Mouse (Mus musculus) intestine, embryonic 14.5 days (tissue): ENCODE data around the gene Pon2. TPM values are rescaled to one million over a fixed set of nuclear protein-coding genes. Genes with fewer than 3 reads are reported as not detected.
"Not testable (repeated sequence)": the region's sequence is repeated elsewhere in the genome, so short reads cannot be mapped to it uniquely, and the experiment has no call there.

ENCODE experiments used
- ATAC-seq: fragments of 200-750 bp; cut with Nextera tagmentation; replicated peaks from 2 replicates; pipeline ENCODE4 v1.8.0; 2017; ENCODE audit warnings: low read depth, moderate number of reproducible peaks, moderate TSS enrichment, moderate library complexity; ENCODE audit not compliant: low FRiP score, low TSS enrichment
- DNase-seq: peaks from one replicate; pipeline ENCODE4 v3.0.0-alpha.2; 2018; ENCODE audit warnings: low spot score
- H3K27ac ChIP-seq: fragments of 300-500 bp; sonication (generic); 2 replicates; pipeline ENCODE4 v1.5.1; 2014; ENCODE audit warnings: low read depth, mild to moderate bottlenecking, control low read depth
- H3K27me3 ChIP-seq: fragments of 300-500 bp; sonication (generic); replicated peaks from 2 replicates; pipeline ENCODE4 v1.6.1; 2014; ENCODE audit warnings: low read length, control low read depth; ENCODE audit not compliant: control insufficient read depth, insufficient read depth
- H3K36me3 ChIP-seq: fragments of 300-500 bp; sonication (generic); 2 replicates; pipeline ENCODE4 v1.6.1; 2014; ENCODE audit warnings: low read length, control low read depth; ENCODE audit not compliant: control insufficient read depth, insufficient read depth
- H3K4me1 ChIP-seq: fragments of 300-500 bp; sonication (generic); replicated peaks from 2 replicates; pipeline ENCODE4 v1.6.1; 2014; ENCODE audit warnings: low read length, control low read depth, mixed read lengths; ENCODE audit not compliant: control insufficient read depth, insufficient read depth
- H3K4me2 ChIP-seq: fragments of 300-500 bp; sonication (generic); 2 replicates; pipeline ENCODE4 v1.6.1; 2014; ENCODE audit warnings: low read length
- H3K4me3 ChIP-seq: fragments of 300-500 bp; sonication (generic); 2 replicates; pipeline ENCODE4 v1.5.1; 2014; ENCODE audit warnings: low read depth, low read length, control low read depth, mixed read lengths
- H3K9ac ChIP-seq: fragments of 300-500 bp; sonication (generic); 2 replicates; pipeline ENCODE4 v1.6.1; 2014; ENCODE audit warnings: mild to moderate bottlenecking, low read length
- H3K9me3 ChIP-seq: fragments of 300-500 bp; sonication (generic); 2 replicates; pipeline ENCODE4 v1.6.1; 2016; ENCODE audit warnings: low read length, control low read depth; ENCODE audit not compliant: control insufficient read depth
- WGBS: fragments of 180-500 bp; shearing (Covaris S2); extraction: QIAGEN DNeasy Blood & Tissue Kit; methylation state at CpG from one replicate; pipeline ENCODE4 v1.1.7; 2014; 5-methylcytosine and 5-hydroxymethylcytosine counted together
- polyA plus RNA-seq: library from polyadenylated mRNA; unstranded; fragments of >200 nt; fragmentation: Nextera tagmentation; extraction: Ambion mirVana; gene quantifications from 2 replicates; pipeline ENCODE4 v1.2.1, GENCODE M21; 2014

The Pon2 gene
- 35.3 and 35.9 TPM in 2 replicates for polyA plus RNA-seq

GRCm38 (mm10) chr6:5298092-5298554 is at the start of gene Pon2:
Gene Pon2, minus strand, starts transcription at chr6:5298455.
- 1% methylated on average over 36 of the region's 47 CpGs for WGBS
- peak; percentile 87 for DNase-seq

GRCm38 (mm10) chr6:5344255-5344654 is 46.0 kb upstream of the Pon2 start:
- ATAC-seq (no peak), DNase-seq (no peak)
- Histone ChIP-seq H3K4me2 (no peak overlapping the region), H3K9ac (no peak overlapping the region), H3K9me3 (no peaks in the 10 kb centered on the region), H3K4me3 (no peak overlapping the region), H3K27me3 (no peaks in the 10 kb centered on the region), H3K36me3 (no peaks in the 10 kb centered on the region), H3K27ac (no peak overlapping the region), H3K4me1 (no peaks in the 10 kb centered on the region)
- WGBS = 76% methylated on average over 6 of the region's 6 CpGs

More at GRCm38 (mm10) chr6:5298092-5298554, at the start of gene Pon2:
- Histone ChIP-seq H3K27ac (peak within 1 kb of the TSS; percentile 80), H3K36me3 (no peaks in the 10 kb centered on the region), H3K27me3 (no peaks in the 10 kb centered on the region), H3K4me2 (peak within 1 kb of the TSS; percentile 65), H3K9me3 (no peaks in the 10 kb centered on the region), H3K4me3 (peak within 1 kb of the TSS; percentile 65), H3K4me1 (no peaks in the 10 kb centered on the region), H3K9ac (peak within 1 kb of the TSS; percentile 74)
- ATAC-seq = peak; percentile 96

DNA sequence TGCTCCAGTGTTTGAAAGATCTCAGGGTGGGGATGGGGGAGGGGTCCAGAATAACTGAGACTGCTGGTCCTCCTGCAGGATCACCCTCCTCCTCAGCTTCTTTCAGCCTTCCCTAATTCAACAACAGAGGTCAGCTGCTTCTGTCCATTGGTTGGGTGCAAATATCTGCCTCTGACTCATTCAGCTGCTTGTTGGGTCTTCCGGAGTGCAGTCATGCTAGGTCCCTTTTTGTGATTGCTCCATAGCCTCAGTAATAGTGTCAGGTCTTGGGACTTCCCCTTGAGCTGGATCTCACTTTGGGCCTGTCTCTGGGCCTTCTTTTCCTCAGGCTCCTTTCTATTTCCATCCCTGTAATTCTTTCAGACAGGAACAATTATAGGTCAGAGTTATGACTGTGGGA is 41.0 kb upstream of the Pon2 start:
- 95% methylated on average over 1 of the region's 1 CpGs for WGBS
- not testable (repeated sequence) for ATAC-seq, DNase-seq

GRCm38 (mm10) chr6:5338781-5339180 is 40.5 kb upstream of the Pon2 start:
- not testable (repeated sequence) for H3K9me3 ChIP-seq, H3K27ac ChIP-seq, DNase-seq, H3K4me1 ChIP-seq, ATAC-seq, H3K36me3 ChIP-seq, H3K27me3 ChIP-seq, H3K9ac ChIP-seq, H3K4me2 ChIP-seq, H3K4me3 ChIP-seq
- WGBS = 91% methylated on average over 4 of the region's 4 CpGs

More for the DNA sequence above, 41.0 kb upstream of the Pon2 start:
- not testable (repeated sequence) for H3K27me3 ChIP-seq, H3K4me3 ChIP-seq, H3K36me3 ChIP-seq, H3K27ac ChIP-seq, H3K9ac ChIP-seq, H3K4me2 ChIP-seq, H3K4me1 ChIP-seq, H3K9me3 ChIP-seq

- H3K27me3 ChIP-seq, H3K4me2 ChIP-seq, ATAC-seq, H3K4me3 ChIP-seq, H3K36me3 ChIP-seq, H3K9ac ChIP-seq, DNase-seq, H3K9me3 ChIP-seq, H3K4me1 ChIP-seq, H3K27ac ChIP-seq: not testable (repeated sequence)
Measured at GRCm38 (mm10) chr6:5336016-5336415, 37.8 kb upstream of the Pon2 start.

DNA sequence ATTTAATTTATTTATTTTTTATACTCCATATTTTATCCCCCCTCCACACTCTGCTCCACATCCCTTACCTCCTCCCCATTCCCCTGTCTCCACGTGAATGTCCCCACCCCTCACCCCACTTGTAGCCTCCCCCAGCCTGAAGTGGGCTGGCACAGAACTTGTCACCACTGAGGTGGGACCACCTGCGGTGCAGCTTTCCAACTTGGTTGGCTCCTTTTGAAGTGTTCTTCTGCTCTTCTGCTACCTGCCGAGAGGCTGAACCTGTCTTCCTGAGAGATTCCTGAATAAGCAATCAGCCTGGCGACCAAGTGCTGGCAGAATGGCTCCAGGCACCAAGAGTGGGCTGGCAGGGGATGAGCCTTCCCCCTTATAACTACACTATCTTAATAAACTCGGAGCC is 35.8 kb upstream of the Pon2 start:
- Histone ChIP-seq H3K4me3 (no peak overlapping the region), H3K4me1 (no peaks in the 10 kb centered on the region), H3K27ac (no peak overlapping the region), H3K9me3 (no peaks in the 10 kb centered on the region; the same call in 1 of the 2 replicates), H3K36me3 (no peaks in the 10 kb centered on the region), H3K27me3 (no peaks in the 10 kb centered on the region), H3K4me2 (no peak overlapping the region), H3K9ac (no peak overlapping the region)
- WGBS = 64% methylated on average over 5 of the region's 5 CpGs
- ATAC-seq (no peak), DNase-seq (no peak)

- ATAC-seq (no peak), DNase-seq (no peak)
- Histone ChIP-seq H3K4me1 (no peaks in the 10 kb centered on the region), H3K36me3 (no peaks in the 10 kb centered on the region), H3K4me2 (no peak overlapping the region), H3K27me3 (no peaks in the 10 kb centered on the region), H3K9ac (no peak overlapping the region), H3K9me3 (no peaks in the 10 kb centered on the region), H3K27ac (no peak overlapping the region), H3K4me3 (no peak overlapping the region)
- 74% methylated on average over 3 of the region's 3 CpGs for WGBS
Measured at GRCm38 (mm10) chr6:5332560-5333150, 34.4 kb upstream of the Pon2 start.

- 82% methylated on average over 2 of the region's 2 CpGs for WGBS
- no peaks in the 10 kb centered on the region for H3K36me3 ChIP-seq
- H3K4me1 ChIP-seq = no peaks in the 10 kb centered on the region
- no peak for ATAC-seq
- no peak overlapping the region for H3K4me3 ChIP-seq
- no peak for DNase-seq
- no peaks in the 10 kb centered on the region for H3K9me3 ChIP-seq
- no peak overlapping the region for H3K9ac ChIP-seq
- H3K4me2 ChIP-seq = no peak overlapping the region
- no peak overlapping the region for H3K27ac ChIP-seq
- no peaks in the 10 kb centered on the region for H3K27me3 ChIP-seq
Measured at GRCm38 (mm10) chr6:5325122-5325521, 26.9 kb upstream of the Pon2 start.

DNA sequence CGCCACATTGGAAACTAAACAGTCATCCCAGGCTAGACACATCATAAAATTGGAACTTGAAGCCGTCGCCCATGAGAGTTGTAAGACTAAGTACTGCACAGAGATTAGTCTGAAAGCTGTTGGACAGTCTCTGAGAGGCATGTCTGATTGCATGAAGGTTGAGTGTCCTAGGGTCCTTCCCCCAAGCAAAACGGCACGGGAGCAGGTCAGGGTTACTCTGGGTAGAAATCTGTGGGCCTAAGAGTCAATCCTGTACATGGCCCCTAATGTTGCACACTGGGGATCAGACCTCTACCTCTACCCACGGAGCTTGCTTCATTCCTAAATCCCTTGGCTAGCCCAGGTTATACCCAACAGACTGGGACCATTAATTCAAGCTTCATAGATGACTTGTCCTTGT is 25.8 kb upstream of the Pon2 start:
- DNase-seq, H3K9ac ChIP-seq, H3K4me2 ChIP-seq, H3K9me3 ChIP-seq, H3K27me3 ChIP-seq, H3K4me3 ChIP-seq, H3K27ac ChIP-seq, H3K36me3 ChIP-seq, H3K4me1 ChIP-seq, ATAC-seq: not testable (repeated sequence)
- WGBS = 94% methylated on average over 6 of the region's 6 CpGs
